Mouse (Mus musculus): ENCODE data around the gene Itgam.

- TF ChIP-seq CTCF (IDR thresholded peaks at IDR 0.05; ENCODE audit: extremely low read depth, insufficient read depth, low read length) (no peak), POLR2A (IDR thresholded peaks at IDR 0.05; ENCODE audit: extremely low read depth, insufficient read depth, low read length) (no peak)
Observed at GRCm38 (mm10) chr7:128016650-128017049, 45.8 kb upstream of the Itgam start.
